Mouse (Mus musculus): ENCODE measurements around the gene Nrxn3. TPM values are rescaled to one million over a fixed set of nuclear protein-coding genes. Genes with fewer than 3 reads are reported as not detected.

Gene Nrxn3
- polyA plus RNA-seq, 1 experiment from 2014 or later: 0.31 TPM

DNA sequence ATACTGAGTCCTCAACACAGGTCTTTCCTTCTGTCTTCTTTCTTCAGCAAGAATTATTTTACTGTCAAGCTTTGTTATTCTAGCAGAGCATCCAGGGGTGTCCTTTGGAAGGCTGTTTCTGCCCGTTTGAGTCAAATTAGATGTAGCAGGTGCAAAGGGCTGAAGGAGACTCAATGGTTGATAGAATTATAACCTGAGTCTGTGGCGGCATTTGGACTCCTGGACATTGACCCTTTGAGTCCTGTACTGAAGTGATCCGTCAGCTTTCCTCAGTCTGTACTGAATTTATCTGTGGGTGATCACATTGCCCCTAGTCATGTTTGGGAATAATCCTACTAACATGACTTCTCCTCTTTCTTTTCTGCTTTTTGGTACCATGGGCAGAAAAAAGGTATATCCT lies 234.8 kb downstream of the Nrxn3 start:
- ATAC-seq (ENCODE audit: insufficient number of reproducible peaks, low FRiP score, low TSS enrichment, low read depth): no peak
- no peak overlapping the region for H3K27ac ChIP-seq (replicated peaks; ENCODE audit: low read depth, low read length)
- no peak overlapping the region for H3K4me2 ChIP-seq (ENCODE audit: low read depth, severe bottlenecking)
- no peaks in the 10 kb centered on the region for H3K36me3 ChIP-seq (ENCODE audit: control insufficient read depth, insufficient read depth, low read length)
- H3K4me1 ChIP-seq (ENCODE audit: control insufficient read depth, insufficient read depth, low read length): no peaks in the 10 kb centered on the region
- no peak for DNase-seq (ENCODE audit: low spot score)
- no peaks in the 10 kb centered on the region for H3K9me3 ChIP-seq (ENCODE audit: control insufficient read depth, low read length)
- no peaks in the 10 kb centered on the region for H3K27me3 ChIP-seq (ENCODE audit: control insufficient read depth, insufficient read depth, low read length)
- no peak overlapping the region for H3K4me3 ChIP-seq (ENCODE audit: low read depth, low read length)
- H3K9ac ChIP-seq (ENCODE audit: low read length): no peak overlapping the region
- 82% methylated on average over 3 of the region's 3 CpGs for WGBS

DNA sequence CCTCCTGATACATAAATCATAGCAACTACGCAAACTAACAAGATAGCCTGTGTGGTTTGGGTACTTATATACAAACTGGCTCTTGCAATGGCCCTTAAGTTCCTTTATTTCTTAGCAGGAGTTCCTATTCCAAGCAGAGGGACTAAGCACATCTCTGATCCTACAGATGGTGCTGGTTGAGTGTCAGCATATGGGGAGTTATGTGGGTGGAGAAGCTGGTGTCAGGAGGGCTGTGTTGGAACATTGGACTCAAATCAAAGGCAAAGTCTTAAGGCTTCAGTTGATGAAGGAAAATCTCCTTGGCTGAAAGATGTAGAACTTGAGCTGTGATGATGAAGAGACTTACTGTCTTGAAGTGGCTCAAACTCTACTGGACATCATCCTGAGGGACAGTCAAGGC lies 238.1 kb downstream of the Nrxn3 start:
- Histone ChIP-seq H3K27ac (replicated peaks; ENCODE audit: low read depth, low read length) (no peak overlapping the region), H3K9ac (ENCODE audit: low read length) (no peak overlapping the region), H3K9me3 (ENCODE audit: control insufficient read depth, low read length) (no peaks in the 10 kb centered on the region), H3K4me3 (ENCODE audit: low read depth, low read length) (no peak overlapping the region), H3K36me3 (ENCODE audit: control insufficient read depth, insufficient read depth, low read length) (no peaks in the 10 kb centered on the region), H3K4me2 (ENCODE audit: low read depth, severe bottlenecking) (no peak overlapping the region), H3K27me3 (ENCODE audit: control insufficient read depth, insufficient read depth, low read length) (no peaks in the 10 kb centered on the region), H3K4me1 (ENCODE audit: control insufficient read depth, insufficient read depth, low read length) (no peaks in the 10 kb centered on the region)
- DNase-seq (ENCODE audit: low spot score) (no peak), ATAC-seq (ENCODE audit: insufficient number of reproducible peaks, low FRiP score, low TSS enrichment, low read depth) (no peak)
- WGBS: 96% methylated on average over 1 of the region's 1 CpGs

DNA sequence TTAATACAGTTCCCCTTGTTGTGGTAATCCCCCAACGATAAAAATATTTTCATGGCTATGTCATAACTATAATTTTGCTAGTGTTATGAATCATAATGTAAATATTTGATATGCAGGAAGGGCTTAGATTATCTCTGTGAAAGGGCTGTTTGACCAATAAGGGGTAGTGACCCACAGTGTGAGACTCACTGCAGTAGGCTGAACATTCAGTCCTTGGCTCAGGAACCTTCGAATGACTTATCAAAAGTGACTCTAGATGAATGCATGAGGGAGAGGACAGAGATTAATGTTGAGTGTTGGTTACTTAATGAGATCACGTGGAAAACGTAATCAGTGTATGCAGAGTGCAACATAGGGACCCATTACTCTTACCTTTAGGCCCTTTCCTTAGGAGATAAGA lies 243.7 kb downstream of the Nrxn3 start:
- Histone ChIP-seq H3K4me2 (ENCODE audit: low read depth, severe bottlenecking) (no peak overlapping the region), H3K36me3 (ENCODE audit: control insufficient read depth, insufficient read depth, low read length) (no peaks in the 10 kb centered on the region), H3K27ac (replicated peaks; ENCODE audit: low read depth, low read length) (no peak overlapping the region), H3K4me1 (ENCODE audit: control insufficient read depth, insufficient read depth, low read length) (no peaks in the 10 kb centered on the region), H3K9ac (ENCODE audit: low read length) (no peak overlapping the region), H3K4me3 (ENCODE audit: low read depth, low read length) (no peak overlapping the region), H3K9me3 (ENCODE audit: control insufficient read depth, low read length) (no peaks in the 10 kb centered on the region), H3K27me3 (ENCODE audit: control insufficient read depth, insufficient read depth, low read length) (no peaks in the 10 kb centered on the region)
- no peak for DNase-seq (ENCODE audit: low spot score)
- WGBS: 90% methylated on average over 4 of the region's 4 CpGs
- ATAC-seq (ENCODE audit: insufficient number of reproducible peaks, low FRiP score, low TSS enrichment, low read depth): no peak

DNA sequence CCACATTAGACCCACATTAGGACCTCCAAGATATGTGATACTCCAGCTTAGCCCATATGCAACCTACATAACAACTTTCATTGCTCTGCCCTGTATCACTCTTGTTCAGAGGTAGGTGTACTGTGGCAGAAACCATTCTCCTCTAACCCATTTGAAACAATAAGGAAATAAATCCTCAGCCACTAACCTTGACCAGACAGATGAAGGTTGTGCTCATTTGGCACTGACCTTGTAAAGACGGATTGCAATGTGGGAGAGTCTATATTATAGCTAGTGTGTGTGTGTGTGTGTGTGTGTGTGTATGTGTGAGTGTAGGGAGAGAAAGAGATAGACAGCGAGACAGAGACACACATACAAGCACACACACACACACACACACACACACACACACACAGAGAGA lies 253.9 kb downstream of the Nrxn3 start:
- ATAC-seq (ENCODE audit: insufficient number of reproducible peaks, low FRiP score, low TSS enrichment, low read depth): no peak
- Histone ChIP-seq H3K4me1 (ENCODE audit: control insufficient read depth, insufficient read depth, low read length) (no peaks in the 10 kb centered on the region), H3K27ac (replicated peaks; ENCODE audit: low read depth, low read length) (no peak overlapping the region), H3K9me3 (ENCODE audit: control insufficient read depth, low read length) (no peaks in the 10 kb centered on the region), H3K4me2 (ENCODE audit: low read depth, severe bottlenecking) (no peak overlapping the region), H3K36me3 (ENCODE audit: control insufficient read depth, insufficient read depth, low read length) (no peaks in the 10 kb centered on the region), H3K9ac (ENCODE audit: low read length) (no peak overlapping the region), H3K4me3 (ENCODE audit: low read depth, low read length) (no peak overlapping the region), H3K27me3 (ENCODE audit: control insufficient read depth, insufficient read depth, low read length) (no peaks in the 10 kb centered on the region)
- DNase-seq (ENCODE audit: low spot score): no peak
- WGBS: 96% methylated on average over 2 of the region's 2 CpGs

DNA sequence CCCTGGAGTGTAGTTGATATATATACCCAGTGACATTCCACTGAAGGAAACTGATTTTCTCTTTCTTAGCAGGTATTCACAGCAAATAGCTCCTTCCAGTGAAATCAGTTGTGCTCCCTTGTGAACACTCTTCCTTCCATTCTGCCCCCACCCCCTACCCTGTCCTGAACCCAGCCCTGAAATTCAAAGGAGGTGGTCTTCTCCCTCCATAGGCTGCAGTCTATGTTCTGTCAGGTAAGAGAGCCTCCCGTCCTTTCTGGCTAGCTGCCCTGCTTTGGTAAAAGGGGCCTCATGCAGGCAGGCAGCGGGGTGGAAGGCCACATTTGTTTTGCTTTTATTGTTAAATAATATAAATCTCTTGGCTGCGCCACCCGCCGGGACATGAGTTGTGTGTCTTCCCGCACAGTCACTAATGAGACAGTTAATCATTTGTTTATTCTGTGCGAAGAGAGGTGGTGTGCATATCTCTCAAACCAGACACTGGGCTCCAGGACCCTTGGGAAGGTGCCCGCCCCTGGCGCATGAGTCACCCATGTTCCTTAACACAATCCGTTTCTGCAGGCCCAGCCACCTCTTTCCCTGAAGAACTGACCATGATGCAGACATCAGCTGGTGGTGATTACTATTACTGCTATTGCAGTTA lies 261.1 kb downstream of the Nrxn3 start:
- no peak for ATAC-seq (ENCODE audit: insufficient number of reproducible peaks, low FRiP score, low TSS enrichment, low read depth)

DNA sequence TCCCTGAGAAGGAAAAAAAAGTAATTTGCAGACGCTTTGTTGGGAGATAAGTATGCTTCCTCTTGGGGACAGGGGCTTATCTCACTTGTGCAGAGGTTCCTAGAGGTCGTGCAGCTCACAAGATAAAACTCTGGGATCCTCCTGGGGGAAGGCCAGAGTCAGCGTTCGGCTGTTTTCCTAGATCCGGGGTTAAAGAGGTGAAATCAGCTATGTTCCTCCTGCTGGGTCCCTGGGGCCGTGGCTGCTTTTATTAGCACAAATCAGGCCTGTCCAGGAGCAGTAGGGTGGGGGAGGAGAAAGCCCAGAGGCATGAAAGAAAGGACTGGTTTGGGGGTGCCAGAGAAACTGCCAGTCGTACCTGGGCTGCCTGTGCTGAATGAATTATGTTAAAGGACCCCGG lies 261.7 kb downstream of the Nrxn3 start:
- H3K9ac ChIP-seq (ENCODE audit: low read length): no peak overlapping the region
- H3K4me3 ChIP-seq (ENCODE audit: low read depth, low read length): no peak overlapping the region
- no peaks in the 10 kb centered on the region for H3K9me3 ChIP-seq (ENCODE audit: control insufficient read depth, low read length)
- WGBS: 12% methylated on average over 8 of the region's 8 CpGs
- no peak overlapping the region for H3K27ac ChIP-seq (replicated peaks; ENCODE audit: low read depth, low read length)
- DNase-seq (ENCODE audit: low spot score) (peak; percentile 25), ATAC-seq (ENCODE audit: insufficient number of reproducible peaks, low FRiP score, low TSS enrichment, low read depth) (peak; percentile 50; the same call in 1 of the 2 replicates)
- no peaks in the 10 kb centered on the region for H3K36me3 ChIP-seq (ENCODE audit: control insufficient read depth, insufficient read depth, low read length)
- no peaks in the 10 kb centered on the region for H3K4me1 ChIP-seq (ENCODE audit: control insufficient read depth, insufficient read depth, low read length)
- H3K4me2 ChIP-seq (ENCODE audit: low read depth, severe bottlenecking): no peak overlapping the region
- H3K27me3 ChIP-seq (ENCODE audit: control insufficient read depth, insufficient read depth, low read length): no peaks in the 10 kb centered on the region

More for the DNA sequence above, 261.1 kb downstream of the Nrxn3 start:
- 29% methylated on average over 10 of the region's 10 CpGs for WGBS
- peak; percentile 22 for DNase-seq (ENCODE audit: low spot score)
- Histone ChIP-seq H3K36me3 (ENCODE audit: control insufficient read depth, insufficient read depth, low read length) (no peaks in the 10 kb centered on the region), H3K4me2 (ENCODE audit: low read depth, severe bottlenecking) (no peak overlapping the region), H3K4me1 (ENCODE audit: control insufficient read depth, insufficient read depth, low read length) (no peaks in the 10 kb centered on the region), H3K4me3 (ENCODE audit: low read depth, low read length) (no peak overlapping the region), H3K9me3 (ENCODE audit: control insufficient read depth, low read length) (no peaks in the 10 kb centered on the region), H3K27me3 (ENCODE audit: control insufficient read depth, insufficient read depth, low read length) (no peaks in the 10 kb centered on the region), H3K27ac (replicated peaks; ENCODE audit: low read depth, low read length) (no peak overlapping the region), H3K9ac (ENCODE audit: low read length) (no peak overlapping the region)

DNA sequence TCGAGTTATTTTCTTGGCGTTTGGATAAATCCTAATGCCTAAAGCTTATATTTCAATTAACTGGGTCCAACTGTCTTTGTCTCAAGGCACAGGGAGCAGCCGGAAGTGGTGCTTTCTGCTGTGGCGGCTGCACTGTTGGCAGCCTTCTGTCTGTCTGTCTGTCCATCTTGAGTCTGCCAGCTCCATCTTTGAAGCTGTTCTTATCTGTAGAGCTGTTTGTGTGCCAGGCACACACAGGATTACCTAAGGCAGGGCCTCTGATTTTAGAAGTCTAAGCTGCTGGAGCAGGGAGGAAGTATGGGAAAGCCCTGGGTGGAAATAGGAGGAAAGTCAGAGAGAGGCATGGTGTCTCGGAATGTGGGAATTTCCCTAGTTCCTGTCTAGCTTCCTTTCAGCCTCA lies 262.1 kb downstream of the Nrxn3 start:
- 31% methylated on average over 5 of the region's 5 CpGs for WGBS
- DNase-seq (ENCODE audit: low spot score) (peak; percentile 22), ATAC-seq (ENCODE audit: insufficient number of reproducible peaks, low FRiP score, low TSS enrichment, low read depth) (no peak)
- Histone ChIP-seq H3K4me1 (ENCODE audit: control insufficient read depth, insufficient read depth, low read length) (no peaks in the 10 kb centered on the region), H3K27ac (replicated peaks; ENCODE audit: low read depth, low read length) (no peak overlapping the region), H3K27me3 (ENCODE audit: control insufficient read depth, insufficient read depth, low read length) (no peaks in the 10 kb centered on the region), H3K4me3 (ENCODE audit: low read depth, low read length) (no peak overlapping the region), H3K36me3 (ENCODE audit: control insufficient read depth, insufficient read depth, low read length) (no peaks in the 10 kb centered on the region), H3K9ac (ENCODE audit: low read length) (no peak overlapping the region), H3K4me2 (ENCODE audit: low read depth, severe bottlenecking) (no peak overlapping the region), H3K9me3 (ENCODE audit: control insufficient read depth, low read length) (no peaks in the 10 kb centered on the region)

DNA sequence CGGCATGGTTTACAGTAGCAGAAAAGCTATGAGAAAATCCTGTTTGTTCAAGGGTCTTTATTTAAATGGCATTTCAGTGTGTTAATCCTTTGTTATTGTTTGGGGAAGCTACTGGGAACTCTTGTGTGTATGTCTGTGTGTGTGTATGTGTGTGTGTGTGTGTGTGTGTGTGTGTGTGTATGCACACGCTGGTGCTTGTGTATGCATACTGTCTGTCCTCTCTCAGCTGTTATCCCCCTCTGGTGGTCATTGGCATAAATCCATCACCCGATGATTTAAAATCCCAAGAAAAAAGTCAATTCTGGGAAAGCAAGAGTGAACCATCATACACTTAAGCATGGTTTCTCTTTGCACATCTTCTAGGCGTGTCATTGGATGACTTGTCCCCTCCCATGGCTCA lies 264.4 kb downstream of the Nrxn3 start:
- ATAC-seq (ENCODE audit: insufficient number of reproducible peaks, low FRiP score, low TSS enrichment, low read depth) (no peak), DNase-seq (ENCODE audit: low spot score) (no peak)
- Histone ChIP-seq H3K4me3 (ENCODE audit: low read depth, low read length) (no peak overlapping the region), H3K27ac (replicated peaks; ENCODE audit: low read depth, low read length) (no peak overlapping the region), H3K36me3 (ENCODE audit: control insufficient read depth, insufficient read depth, low read length) (no peaks in the 10 kb centered on the region), H3K4me2 (ENCODE audit: low read depth, severe bottlenecking) (no peak overlapping the region), H3K9me3 (ENCODE audit: control insufficient read depth, low read length) (no peaks in the 10 kb centered on the region), H3K9ac (ENCODE audit: low read length) (no peak overlapping the region), H3K4me1 (ENCODE audit: control insufficient read depth, insufficient read depth, low read length) (no peaks in the 10 kb centered on the region), H3K27me3 (ENCODE audit: control insufficient read depth, insufficient read depth, low read length) (no peaks in the 10 kb centered on the region)
- WGBS: 71% methylated on average over 4 of the region's 4 CpGs

DNA sequence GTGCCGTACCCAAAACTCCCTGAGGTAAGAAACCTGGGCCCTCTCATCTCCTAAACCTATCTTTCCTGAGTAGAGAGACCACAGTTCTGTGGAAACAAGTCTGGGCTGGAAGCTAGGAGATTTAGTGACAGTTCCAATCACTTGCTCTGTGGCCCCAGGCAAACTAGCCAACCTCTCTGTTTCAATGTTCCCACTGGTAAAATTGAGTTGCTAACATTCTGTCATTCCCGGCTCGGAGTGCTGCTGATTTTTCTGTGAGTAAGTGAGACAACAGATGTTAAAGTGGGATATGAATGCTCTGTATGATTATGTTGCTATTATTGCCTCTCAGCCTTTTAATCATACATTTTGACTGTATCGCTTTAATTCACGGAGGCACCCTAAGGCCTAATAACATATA lies 268.1 kb downstream of the Nrxn3 start:
- no peak overlapping the region for H3K27ac ChIP-seq (replicated peaks; ENCODE audit: low read depth, low read length)
- no peak for DNase-seq (ENCODE audit: low spot score)
- no peak overlapping the region for H3K4me3 ChIP-seq (ENCODE audit: low read depth, low read length)
- no peaks in the 10 kb centered on the region for H3K27me3 ChIP-seq (ENCODE audit: control insufficient read depth, insufficient read depth, low read length)
- ATAC-seq (ENCODE audit: insufficient number of reproducible peaks, low FRiP score, low TSS enrichment, low read depth): no peak
- H3K36me3 ChIP-seq (ENCODE audit: control insufficient read depth, insufficient read depth, low read length): no peaks in the 10 kb centered on the region
- WGBS: 83% methylated on average over 5 of the region's 5 CpGs
- no peak overlapping the region for H3K4me2 ChIP-seq (ENCODE audit: low read depth, severe bottlenecking)
- H3K9ac ChIP-seq (ENCODE audit: low read length): no peak overlapping the region
- H3K4me1 ChIP-seq (ENCODE audit: control insufficient read depth, insufficient read depth, low read length): no peaks in the 10 kb centered on the region
- no peaks in the 10 kb centered on the region for H3K9me3 ChIP-seq (ENCODE audit: control insufficient read depth, low read length)
